Mouse (Mus musculus): Measurements from ENCODE around the gene Dnajb11. TPM values are rescaled to one million over a fixed set of nuclear protein-coding genes. Genes with fewer than 3 reads are reported as not detected.

Dnajb11 gene
- total RNA-seq, 2 experiments from 2014 or later: 112 to 187 TPM

DNA sequence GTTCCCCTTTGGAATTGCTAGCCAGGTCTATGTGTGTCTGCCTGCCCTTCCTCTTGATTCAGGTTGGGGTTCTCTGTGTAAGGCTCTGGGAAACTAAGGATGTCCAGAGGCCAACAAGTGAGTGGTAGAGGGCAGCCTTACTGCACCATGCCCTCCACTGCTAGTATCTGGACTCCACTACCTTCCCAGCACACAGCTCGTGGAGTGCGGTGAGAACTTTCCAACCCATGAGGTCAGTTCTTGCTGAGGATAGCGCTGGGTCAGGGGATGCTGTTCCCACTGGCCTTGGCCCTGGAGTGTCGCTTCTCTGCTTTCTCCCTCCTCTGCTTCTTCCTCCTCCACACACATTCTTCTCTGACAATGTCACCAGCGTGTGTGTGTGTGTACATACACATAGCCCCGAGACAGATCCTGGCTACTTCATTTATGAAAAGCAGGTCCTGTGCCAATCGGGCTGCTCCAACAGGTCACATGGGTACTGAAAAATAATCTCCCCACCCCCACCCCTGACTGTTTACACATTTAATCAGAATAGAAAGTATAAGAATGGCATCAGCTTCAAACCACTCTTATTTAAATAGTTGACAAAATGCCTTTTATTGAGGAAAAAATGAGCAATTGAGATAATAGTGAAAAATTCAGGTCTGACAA, 22.4 kb downstream of the Dnajb11 start:
- ATAC-seq (replicated peaks; ENCODE audit: poor library complexity, severe bottlenecking): no peak

DNA sequence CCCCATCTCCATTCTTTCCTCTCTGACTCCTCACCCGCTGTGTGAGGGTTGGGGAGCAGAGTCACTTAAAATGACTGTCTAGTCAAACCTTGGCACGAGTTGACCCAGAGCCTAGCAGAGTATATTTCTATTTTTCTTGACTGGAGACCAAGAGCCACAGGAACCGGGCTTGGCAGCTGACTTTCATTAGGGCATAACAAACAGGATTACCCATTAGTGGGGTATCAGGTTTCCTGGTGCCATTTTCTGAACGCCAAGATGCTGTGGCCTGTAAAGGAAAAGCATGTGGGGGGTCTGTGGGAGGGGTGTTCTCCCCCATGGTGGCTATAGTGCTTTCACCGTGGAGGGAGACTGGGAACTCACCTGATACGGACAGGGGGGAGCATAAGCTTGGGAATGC, 23.3 kb downstream of the Dnajb11 start:
- ATAC-seq (replicated peaks; ENCODE audit: poor library complexity, severe bottlenecking): no peak

DNA sequence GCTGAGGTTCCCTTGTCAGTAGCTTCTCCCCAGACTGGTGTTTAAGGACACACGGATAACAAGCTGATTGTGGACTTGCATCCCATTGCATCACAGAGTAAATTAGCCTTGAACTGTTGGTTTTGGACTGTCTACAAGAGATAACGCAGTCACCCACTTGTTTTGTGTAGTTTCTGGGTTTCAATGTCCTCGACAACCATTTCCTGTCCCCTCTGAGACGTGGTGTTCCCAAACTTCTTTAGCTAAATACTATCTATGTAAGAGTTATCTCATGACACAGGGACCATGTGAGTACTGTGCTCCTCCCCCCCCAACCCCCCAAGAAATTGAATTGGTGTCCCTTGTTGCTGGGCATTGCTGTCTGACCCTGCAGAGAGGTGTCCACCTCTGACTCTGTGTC, 23.8 kb downstream of the Dnajb11 start:
- ATAC-seq (replicated peaks; ENCODE audit: poor library complexity, severe bottlenecking): no peak

DNA sequence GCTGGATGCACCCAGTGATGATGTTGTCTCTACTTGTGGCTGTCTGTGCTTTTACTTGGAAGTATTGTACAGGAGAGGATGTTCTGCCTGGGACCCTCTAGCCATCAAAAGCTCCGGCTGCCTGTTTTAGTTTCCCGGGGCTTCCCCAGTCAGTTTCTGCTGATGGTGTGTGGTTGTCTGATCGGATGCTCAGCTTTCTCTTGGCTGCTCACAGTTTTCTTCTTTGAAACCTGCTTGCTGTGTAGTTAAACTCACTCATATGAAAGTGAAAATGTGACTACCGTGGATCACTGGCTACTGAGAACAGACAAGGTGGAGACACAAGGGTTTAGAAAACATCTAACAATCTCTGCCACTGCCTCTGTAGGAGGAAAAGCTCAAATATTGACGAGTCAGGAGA, 25.8 kb downstream of the Dnajb11 start:
- no peak for ATAC-seq (replicated peaks; ENCODE audit: poor library complexity, severe bottlenecking)

DNA sequence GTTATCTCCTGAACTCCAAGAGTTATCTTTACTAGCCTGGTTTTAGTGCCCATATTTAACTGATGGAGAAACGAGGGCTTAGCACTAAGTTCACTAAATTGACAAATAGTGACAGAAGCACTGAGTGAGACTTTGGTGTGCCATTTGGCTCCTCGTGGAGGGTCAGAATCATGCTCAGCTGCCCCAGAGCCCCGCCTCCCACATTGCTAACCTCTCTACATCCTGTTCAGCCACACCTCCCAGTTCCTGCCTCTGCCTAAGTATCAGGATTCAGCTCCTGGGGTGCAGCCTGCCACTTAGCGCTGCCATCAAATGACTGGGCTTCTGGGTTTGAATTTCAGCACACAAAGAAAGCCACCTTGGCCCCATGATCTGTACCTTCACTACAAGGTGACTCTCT, 27.7 kb downstream of the Dnajb11 start:
- no peak for ATAC-seq (replicated peaks; ENCODE audit: poor library complexity, severe bottlenecking)

DNA sequence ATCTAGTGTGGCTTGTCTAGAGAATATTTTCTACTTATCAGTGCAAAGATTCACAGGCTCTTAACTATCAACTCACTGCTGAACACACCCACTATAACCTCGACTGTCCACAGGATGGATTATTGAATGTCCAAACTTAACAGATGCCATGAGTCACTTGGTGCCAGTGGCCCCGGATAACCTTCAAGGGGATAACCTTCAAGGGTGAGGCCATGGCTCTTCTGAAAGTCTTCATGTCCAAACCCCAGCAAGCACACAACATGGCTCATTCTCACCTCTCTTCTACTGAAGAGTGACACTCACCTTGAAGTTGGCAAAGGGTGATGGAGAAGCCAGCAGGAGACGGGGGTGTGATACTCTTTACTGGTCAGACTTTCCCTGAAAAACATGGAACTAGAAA, 29.1 kb downstream of the Dnajb11 start:
- ATAC-seq (replicated peaks; ENCODE audit: poor library complexity, severe bottlenecking): no peak

DNA sequence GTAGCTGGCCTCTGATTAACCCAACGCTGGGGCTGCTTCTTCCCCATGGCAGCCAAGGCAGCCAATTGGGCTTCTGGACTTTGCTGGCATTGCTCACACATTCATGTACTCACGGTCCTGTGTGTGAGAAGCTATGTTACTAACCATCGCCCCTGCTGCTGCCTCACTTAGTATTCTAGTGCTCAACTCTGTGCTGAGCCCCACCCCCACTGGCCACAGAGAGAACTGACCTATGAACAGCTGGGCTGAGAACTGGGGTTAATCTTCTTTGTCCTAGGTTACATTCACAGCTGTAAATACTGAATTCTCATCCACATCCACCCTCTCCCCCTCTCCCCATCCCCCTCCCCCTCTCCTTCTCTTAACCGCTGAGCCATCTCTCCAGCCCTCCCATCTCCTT, 31.2 kb downstream of the Dnajb11 start:
- ATAC-seq (replicated peaks; ENCODE audit: poor library complexity, severe bottlenecking): no peak

DNA sequence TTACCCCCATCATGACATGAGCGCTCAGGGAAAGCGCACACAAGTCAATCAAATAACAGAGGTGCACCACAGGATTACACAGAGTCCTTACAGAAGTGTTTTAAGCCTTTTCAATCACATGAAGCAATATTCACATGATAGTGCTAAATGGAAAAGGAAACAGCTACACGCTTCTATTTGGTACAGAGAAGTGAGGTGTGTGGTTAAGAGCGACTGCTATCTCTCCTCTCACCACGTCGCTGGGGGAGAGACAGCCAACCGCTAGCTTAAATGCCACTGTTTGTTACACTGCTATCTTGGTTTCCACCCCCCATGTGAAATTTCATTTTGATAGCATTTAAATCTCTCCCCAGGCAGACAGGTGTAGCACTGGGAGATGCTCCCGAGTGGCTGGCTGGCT, 32.1 kb downstream of the Dnajb11 start:
- ATAC-seq (replicated peaks; ENCODE audit: poor library complexity, severe bottlenecking): peak; percentile 25; the same call in 1 of the 2 replicates

DNA sequence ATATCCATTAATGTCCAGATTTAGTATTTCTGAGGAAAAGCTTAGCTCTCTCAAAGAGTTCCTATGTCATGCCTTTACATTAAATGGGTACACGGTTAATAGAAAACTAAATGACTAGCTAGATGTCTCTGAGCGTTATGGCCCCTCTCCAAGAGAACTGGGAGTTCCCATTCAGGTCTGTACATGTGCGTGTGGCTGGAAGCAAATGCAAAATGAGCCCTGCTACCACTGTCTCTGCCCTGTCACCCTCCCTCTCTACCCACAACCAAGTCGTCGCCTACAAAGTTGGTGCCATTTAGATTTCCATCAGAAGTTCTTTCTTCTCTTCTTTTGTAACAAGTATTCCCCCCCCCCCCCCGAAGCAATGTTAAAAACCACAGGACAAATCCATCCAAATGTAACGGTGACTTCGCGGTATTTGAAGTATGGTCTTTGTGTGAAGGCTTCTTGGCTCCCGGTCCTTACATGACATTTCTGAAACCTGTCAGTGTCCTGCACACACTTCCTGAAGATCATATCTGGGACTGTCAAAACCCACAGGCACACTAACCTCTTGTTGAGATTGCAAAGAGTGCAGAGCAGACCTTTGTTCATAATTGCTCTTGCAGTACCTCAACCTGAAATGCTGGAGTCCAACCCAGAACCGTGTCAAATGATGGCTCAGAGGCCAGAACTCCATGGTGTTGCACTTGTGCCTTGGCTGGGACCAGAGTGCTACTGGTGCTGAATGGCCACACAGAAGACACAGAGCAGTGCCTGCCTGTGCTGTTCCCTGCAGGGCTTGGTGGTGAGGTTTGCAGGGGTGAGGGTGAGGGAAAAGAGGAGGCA, 33.3 kb downstream of the Dnajb11 start, which contains the start of gene Ahsg:
Gene Ahsg, plus strand, starts transcription at position 595 of the 828 bp plus-strand sequence.
- ATAC-seq (replicated peaks; ENCODE audit: poor library complexity, severe bottlenecking): peak; percentile 20

DNA sequence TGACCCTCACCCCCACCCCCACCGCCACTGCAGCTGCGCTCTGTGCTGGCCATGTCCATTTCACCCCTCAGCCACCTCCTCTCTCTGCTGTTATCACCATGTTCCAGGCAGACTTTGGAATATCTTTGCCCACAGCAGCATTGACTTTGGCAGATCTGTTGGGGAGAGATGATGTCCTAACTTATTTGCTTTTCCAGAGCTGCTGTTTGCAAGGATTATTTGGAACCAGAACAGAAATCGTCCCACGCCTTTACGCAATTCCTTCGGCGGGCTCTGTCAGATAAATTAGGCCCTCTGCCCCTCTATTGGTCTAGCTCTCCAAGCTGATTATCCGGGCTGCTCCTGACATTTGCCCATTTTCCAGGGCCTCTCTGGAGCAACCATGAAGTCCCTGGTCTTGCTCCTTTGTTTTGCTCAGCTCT, 34.1 kb downstream of the Dnajb11 start:
- no peak for ATAC-seq (replicated peaks; ENCODE audit: poor library complexity, severe bottlenecking)

DNA sequence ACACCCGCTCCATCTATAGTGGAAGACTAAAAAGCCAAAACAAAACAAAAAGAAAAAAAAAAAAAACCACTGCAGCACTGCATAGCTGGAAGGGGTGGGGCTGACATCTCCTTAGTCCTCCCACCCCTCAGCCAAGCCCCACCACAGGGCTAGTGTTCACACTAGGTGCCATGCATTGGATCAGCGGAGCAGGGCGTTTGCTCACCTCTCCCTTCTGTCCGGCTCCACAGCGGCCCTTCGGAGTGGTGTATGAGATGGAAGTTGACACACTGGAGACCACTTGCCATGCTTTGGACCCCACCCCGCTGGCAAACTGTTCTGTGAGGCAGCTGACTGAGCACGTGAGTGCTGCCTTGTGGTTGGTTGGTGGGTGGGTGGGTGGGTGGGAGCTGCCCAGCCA, 36.5 kb downstream of the Dnajb11 start:
- ATAC-seq (replicated peaks; ENCODE audit: poor library complexity, severe bottlenecking): no peak

DNA sequence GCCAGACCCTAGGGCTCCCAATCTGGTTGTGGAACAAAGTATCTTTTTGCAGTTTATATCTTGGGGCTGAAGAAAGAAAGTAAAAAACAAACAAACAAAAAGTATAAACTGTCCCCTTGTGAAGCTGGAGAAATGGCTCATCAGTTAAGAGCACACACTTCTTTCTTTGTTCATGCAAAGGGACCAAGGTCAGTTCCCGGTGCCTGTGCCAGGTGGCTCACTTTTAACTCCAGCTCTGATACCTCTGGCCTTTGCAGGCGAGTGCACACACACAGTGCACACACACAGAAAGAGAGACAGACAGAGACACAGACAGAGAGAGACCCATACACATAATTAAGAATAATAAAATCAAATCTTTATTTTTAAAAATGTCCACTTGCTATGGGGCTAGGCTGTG, 39.0 kb downstream of the Dnajb11 start:
- ATAC-seq (replicated peaks; ENCODE audit: poor library complexity, severe bottlenecking): no peak

DNA sequence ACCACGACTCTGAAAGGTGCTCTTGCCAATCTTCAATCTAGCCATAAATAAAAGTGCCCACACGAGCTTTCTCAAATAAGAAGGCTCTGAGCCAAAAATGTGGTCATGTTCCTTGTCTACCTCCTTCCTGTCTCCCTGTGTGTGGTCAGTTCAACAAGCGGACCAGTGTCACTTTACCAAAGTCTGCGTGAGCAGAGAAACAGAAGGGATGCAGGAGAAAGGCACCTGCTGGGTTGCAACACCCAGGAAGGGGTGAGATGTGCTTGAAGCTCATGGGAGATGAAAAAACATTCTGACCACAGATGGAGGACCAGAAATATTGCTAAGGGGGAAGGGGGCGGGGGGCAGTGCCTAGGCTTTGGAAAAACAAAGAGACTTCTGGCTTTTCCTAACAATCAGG, 41.7 kb downstream of the Dnajb11 start:
- ATAC-seq (replicated peaks; ENCODE audit: poor library complexity, severe bottlenecking): 0 out of 2 replicates have a peak, but pooled peaks have one; percentile 14

DNA sequence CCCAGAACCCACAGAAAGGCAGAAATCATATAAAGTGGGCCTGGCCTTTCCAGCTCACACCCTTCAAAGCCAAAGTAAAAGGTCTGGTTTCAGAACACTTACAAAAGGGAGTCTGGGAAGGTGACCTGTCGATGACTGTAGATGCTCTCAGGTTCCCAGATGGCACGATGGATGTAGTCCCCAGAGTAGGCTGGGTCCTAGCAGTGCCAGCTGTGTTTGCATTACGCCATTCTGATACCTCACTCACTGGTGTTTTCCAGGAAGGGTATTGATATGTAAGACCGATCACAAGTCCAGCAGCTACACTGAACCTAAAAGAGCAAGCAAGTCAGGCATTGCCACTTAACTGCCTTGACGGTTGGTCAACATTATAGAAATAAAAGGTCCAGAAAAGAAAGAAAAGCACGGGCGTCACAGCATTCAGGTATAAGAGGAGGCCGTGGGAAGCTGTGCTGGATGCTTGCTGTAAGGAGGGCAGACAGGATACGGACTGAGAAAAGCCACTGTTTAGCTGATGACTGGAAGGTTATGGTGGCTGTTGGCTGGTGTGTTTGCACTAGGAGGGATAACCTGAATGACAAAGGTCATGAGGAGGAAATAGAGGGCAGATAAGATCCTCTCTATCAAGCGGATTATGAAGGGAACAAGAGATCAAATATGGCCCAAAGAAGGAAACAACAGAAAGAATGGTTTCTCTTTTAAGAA, 42.4 kb downstream of the Dnajb11 start:
- no peak for ATAC-seq (replicated peaks; ENCODE audit: poor library complexity, severe bottlenecking)

DNA sequence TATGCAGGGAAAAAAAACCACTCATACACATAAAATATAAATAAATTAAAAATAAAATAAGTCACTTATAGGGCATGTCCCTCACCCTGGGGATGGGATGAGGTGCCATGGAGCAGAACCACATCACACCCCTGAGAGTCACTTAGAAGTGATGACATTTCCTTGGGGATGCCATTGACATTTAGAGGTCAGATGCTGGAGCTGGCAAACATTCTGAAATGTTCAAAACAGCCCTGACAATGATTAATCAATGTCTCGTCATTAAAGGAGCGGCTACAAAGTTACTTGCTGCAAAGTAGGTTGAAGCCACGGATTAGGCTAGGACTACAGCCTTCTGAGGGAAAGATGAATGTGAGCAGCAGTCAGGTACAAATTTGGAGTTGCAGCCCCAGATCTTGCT, 43.7 kb downstream of the Dnajb11 start:
- no peak for ATAC-seq (replicated peaks; ENCODE audit: poor library complexity, severe bottlenecking)

DNA sequence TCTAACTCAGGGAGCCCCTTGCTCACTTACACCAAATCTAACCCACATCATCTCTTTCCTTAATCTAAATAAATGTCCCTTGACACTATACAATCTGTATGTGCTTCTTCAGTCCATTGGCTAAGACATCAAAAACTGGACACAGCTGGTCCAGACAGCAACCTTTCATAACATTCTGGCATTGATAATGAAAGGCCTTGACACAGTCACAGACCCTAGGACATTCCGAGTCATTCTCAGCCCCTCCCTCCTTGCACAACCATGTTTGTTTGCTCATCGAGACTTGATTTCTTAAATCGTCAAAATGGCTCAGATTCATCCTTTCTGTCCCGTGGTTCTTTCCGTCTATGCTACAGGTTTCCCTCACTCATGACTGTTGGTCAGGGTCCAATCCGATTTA, 51.6 kb downstream of the Dnajb11 start:
- no peak for ATAC-seq (replicated peaks; ENCODE audit: poor library complexity, severe bottlenecking)

DNA sequence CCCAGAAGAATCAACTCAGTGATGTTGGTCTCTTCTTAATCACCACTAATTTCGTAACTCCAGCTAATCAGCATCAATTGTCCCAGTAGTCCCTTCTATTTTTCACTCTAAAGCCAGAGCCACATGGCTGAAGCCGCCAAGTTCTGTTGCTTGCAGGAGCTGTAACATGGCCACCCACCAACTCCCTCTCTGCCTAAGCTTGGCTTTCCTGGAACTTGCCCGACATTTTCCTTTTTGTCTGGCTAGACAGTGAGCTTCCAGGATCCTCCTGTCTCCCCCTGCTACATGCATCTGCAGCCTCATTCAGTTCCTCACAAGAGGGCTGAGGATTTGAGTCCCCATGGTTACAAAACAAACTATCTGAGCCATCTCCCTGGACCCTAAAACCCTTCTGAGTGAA, 54.3 kb downstream of the Dnajb11 start:
- no peak for ATAC-seq (replicated peaks; ENCODE audit: poor library complexity, severe bottlenecking)

DNA sequence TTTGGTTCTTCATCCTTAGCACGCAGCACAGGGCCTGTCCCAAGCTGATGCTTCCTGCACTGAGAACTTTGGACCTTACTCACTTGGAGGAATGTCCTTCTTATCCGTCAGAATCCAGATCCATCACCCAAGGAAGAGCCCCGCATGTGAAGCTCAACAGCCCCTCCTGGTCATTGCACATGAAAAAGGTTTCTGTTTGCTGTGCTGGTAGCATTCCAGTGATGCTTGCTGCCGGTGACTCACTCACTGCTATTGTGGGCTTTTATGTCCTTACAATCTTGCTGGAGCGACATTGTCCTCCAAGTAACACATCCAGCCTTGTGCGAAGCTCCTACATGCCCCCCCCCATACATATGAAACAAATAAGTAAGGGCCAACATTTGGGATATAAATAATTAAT, 55.2 kb downstream of the Dnajb11 start:
- ATAC-seq (replicated peaks; ENCODE audit: poor library complexity, severe bottlenecking): no peak

DNA sequence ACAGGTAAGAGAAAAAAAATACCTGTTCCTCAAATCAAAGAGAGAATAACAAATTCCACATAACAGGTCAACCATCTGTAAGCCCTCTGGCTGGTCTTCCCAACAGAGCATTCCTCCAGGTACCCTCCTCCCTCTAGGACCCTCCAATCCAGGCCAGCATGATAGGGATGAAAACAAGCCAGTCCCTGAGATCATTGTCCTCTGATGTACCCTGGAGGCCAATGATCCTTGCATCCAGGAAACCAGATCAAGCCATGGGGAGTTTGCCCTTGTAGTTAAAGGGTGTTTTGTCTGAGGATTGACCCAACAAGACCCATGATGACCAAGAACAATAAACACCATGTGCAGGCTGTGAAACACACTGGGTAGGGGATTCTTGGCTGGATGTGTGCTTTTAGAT, 56.6 kb downstream of the Dnajb11 start:
- no peak for ATAC-seq (replicated peaks; ENCODE audit: poor library complexity, severe bottlenecking)

DNA sequence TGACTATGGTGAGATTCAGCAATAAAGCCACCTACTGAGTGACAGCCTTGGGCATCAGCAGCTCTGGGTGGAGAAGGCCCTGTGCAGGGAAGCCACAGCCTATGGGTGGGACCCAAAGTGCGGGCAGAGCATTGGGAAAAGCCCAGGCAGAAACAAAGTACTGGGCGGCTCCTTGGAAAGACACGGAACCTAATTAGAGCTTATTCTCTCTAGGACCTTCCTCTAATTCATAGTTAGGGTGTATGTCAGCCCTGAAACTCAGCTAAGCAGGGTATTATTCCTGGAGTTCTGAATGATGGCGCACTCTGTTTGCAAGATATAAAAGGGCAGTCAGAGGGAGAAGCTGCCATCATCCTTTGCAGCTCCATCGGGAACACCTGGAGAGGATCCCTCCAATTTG, 60.4 kb downstream of the Dnajb11 start, which contains the start of gene Fetub:
Gene Fetub, plus strand, starts transcription at position 301 of the 400 bp plus-strand sequence.
- ATAC-seq (replicated peaks; ENCODE audit: poor library complexity, severe bottlenecking): no peak

DNA sequence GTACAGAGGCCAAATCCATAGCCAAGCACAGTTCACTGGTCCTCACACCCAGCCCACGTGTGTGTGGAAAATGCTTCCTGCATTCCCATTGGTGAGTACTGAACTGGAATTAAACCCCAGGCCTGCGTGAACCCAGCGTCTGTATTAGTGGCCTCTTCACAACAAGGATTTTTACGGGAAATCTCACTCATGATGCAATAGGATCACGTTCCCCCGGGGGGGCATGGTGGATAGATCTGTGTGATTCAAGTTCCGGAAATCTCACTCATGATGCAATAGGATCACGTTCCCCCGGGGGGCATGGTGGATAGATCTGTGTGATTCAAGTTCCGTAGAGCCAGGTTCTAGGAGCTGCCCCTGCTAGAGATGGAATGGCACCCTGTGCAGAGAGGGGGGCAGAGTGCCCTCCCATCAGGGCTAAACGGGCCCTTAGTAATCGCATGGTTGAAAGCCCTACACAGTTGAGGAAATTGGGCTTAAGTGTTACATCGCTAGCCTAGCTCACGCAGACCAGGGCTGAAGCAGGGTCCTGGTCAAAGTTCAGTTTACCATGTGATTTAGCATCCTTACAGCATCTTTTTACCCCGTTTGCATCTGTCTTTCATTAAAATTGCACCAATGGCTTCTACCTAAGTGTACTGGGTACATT, 61.1 kb downstream of the Dnajb11 start:
- ATAC-seq (replicated peaks; ENCODE audit: poor library complexity, severe bottlenecking): no peak
